Mouse (Mus musculus): Measurements from ENCODE around the gene Tmprss11e. TPM values are rescaled to one million over a fixed set of nuclear protein-coding genes. Genes with fewer than 3 reads are reported as not detected.

Tmprss11e gene
- polyA plus RNA-seq (2012; rRNA removed) = not detected in 2 replicates

DNA sequence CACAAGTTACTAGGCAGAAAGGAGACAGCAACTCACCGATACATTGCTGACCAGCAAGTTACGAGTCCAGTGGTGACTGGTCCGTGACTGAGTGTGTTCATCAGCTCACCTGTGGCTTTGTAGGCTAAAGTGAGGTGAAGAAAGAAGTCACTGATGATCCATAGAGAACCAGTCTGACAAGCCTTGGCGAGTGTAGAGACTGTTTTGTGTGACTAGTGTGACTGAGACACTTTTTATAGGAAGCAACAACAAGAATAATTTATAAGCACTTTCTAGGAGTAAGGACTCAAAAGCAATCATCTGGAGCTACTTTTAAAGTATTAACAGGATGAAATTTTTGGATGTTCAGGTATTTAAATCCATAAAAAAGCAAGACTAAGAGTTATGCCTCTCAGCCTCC lies at the start of gene Tmprss11e:
Gene Tmprss11e (minus strand): TSS at position 101 of the 400 bp plus-strand sequence.

DNA sequence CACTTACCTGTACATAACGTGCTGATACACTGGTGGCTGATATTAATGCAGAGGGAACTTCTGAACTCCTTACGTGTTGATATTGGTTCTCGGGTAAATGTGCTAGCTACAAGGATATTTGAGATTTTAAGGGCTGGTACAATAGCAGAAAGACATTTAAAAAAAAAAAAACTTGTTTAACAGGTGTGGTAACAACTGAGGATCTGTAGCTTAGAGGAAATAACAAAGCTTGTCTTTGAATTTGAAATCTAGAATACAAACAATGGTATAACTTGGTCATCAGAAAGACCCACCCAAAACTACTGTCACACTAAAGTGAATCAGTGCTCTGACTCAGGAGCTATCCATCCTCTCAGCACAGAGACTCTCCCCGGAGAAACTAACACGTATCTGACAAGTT lies 69.4 kb downstream of the Tmprss11e start, which contains the start of gene Tmprss11b:
Gene Tmprss11b (minus strand): TSS at position 101 of the 400 bp plus-strand sequence.

Other genes starting within 250 kb of the Tmprss11e start
- not detected in 2 replicates for gene Tmprss11g, start 227.2 kb downstream of the Tmprss11e start, polyA plus RNA-seq (2012; rRNA removed)
- gene Tmprss11f, start 113.4 kb downstream of the Tmprss11e start, polyA plus RNA-seq (2012; rRNA removed) = not detected in 2 replicates
- gene Tmprss11b, start 69.5 kb downstream of the Tmprss11e start, polyA plus RNA-seq (2012; rRNA removed) = not detected in 2 replicates
- gene Ythdc1, start 58.4 kb upstream of the Tmprss11e start, polyA plus RNA-seq (2012; rRNA removed) = 23.9 and 24.7 TPM in 2 replicates
- gene Ugt2b34, start 161.1 kb upstream of the Tmprss11e start, polyA plus RNA-seq (2012; rRNA removed) = 48.1 and 58.0 TPM in 2 replicates
- gene Ugt2b1, start 180.7 kb upstream of the Tmprss11e start, polyA plus RNA-seq (2012; rRNA removed) = 0.28 and 0.36 TPM in 2 replicates